Mouse (Mus musculus): ENCODE results near the gene Elovl4. TPM values are rescaled to one million over a fixed set of nuclear protein-coding genes. Genes with fewer than 3 reads are reported as not detected.

Gene Elovl4
- total RNA-seq, 4 experiments from 2014 or later: 0.86 to 1.7 (median 1.4) TPM

Other genes starting within 250 kb of the Elovl4 start
- 1 to 10 TPM in 2 of 4 experiments, under 1 TPM in 2; 0.54 to 3.2 (median 1.1) TPM for gene Ttk, start 28.4 kb upstream of the Elovl4 start, total RNA-seq (2022)
- 10 to 100 TPM; 36.6 to 80.9 (median 60.9) TPM for gene Bckdhb, start 118.9 kb upstream of the Elovl4 start, total RNA-seq (2022)

All from adrenal gland, adult 8-10 months (tissue).